Mouse (Mus musculus) olfactory bulb, adult 2 months (tissue): ENCODE data around the gene Cmtm8. TPM values are rescaled to one million over a fixed set of nuclear protein-coding genes. Genes with fewer than 3 reads are reported as not detected.
A peak's percentile ranks its signal among the peaks of the same experiment; 100 is the strongest.

Experiments used
- H3K27ac ChIP-seq: fragments of 200-500 bp; 2 replicates; pipeline ENCODE4 v1.5.1; 2012; ENCODE audit warnings: low read depth, low read length; ENCODE audit not compliant: insufficient read depth
- H3K4me1 ChIP-seq: fragments of 200-500 bp; 2 replicates; pipeline ENCODE4 v1.6.1; 2012; ENCODE audit warnings: low read length; ENCODE audit not compliant: control insufficient read depth, insufficient read depth
- H3K4me3 ChIP-seq: fragments of 200-500 bp; 2 replicates; pipeline ENCODE4 v1.5.1; 2012; ENCODE audit warnings: mild to moderate bottlenecking, low read depth, low read length, moderate library complexity; ENCODE audit not compliant: insufficient read depth
- CTCF ChIP-seq: fragments of 200-500 bp; IDR thresholded peaks from 2 replicates; pipeline ENCODE4 v1.5.1; 2012; ENCODE audit warnings: low read depth, mild to moderate bottlenecking, low read length, moderate library complexity; ENCODE audit not compliant: insufficient read depth
- POLR2A ChIP-seq: fragments of 200-500 bp; IDR thresholded peaks from 2 replicates; pipeline ENCODE4 v1.6.1; 2012; ENCODE audit warnings: mild to moderate bottlenecking, low read depth, low read length, moderate library complexity; ENCODE audit not compliant: insufficient read depth
- WGBS: fragments of 180-500 bp; shearing (Covaris S2); methylation state at CpG from one replicate; pipeline ENCODE4 v1.1.7; 2018; 5-methylcytosine and 5-hydroxymethylcytosine counted together
- polyA plus RNA-seq: library from polyadenylated mRNA; stranded (reverse); fragments of >200 nt; gene quantifications from 2 replicates; pipeline ENCODE4 v1.2.4, GENCODE M21; 2012; ENCODE audit warnings: low replicate concordance; ENCODE audit not compliant: missing spikeins, insufficient read depth, insufficient read length

The Cmtm8 gene
- polyA plus RNA-seq, 1 experiment = not detected

DNA sequence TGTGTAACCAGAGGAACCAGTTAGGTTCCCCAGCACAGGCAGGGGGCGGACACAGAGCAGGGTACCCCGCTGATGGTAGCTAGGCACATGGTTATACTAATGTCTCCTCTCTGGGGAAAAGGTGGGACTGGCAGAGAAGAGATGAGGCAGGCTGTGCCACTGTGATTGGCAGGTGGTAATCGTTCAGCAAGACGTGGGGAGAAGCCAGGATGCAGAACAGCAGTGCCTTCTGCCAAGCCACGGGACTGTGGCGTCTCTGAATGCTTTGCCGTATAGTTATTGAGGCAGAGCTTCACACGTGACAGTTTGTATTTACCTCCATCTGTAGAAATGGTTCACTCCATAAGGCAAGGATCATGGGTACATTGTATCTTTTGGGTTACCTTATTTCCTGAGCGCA lies 10.7 kb upstream of the Cmtm8 start:
- Histone ChIP-seq H3K27ac (peak overlapping the region; percentile 15; the same call in 1 of the 2 replicates), H3K4me3 (no peak overlapping the region), H3K4me1 (peaks cover 16% of the 10 kb centered on the region)
- WGBS = 69% methylated on average over 9 of the region's 9 CpGs
- no peak for TF ChIP-seq CTCF
- no peak for TF ChIP-seq POLR2A

GRCm38 (mm10) chr9:114853336-114853735 lies 9.4 kb upstream of the Cmtm8 start:
- Histone ChIP-seq H3K4me3 (no peak overlapping the region), H3K27ac (no peak overlapping the region), H3K4me1 (peaks cover 16% of the 10 kb centered on the region)
- WGBS = 79% methylated on average over 15 of the region's 15 CpGs
- no peak for TF ChIP-seq CTCF

GRCm38 (mm10) chr9:114851419-114852190 lies 7.6 kb upstream of the Cmtm8 start:
- 81% methylated on average over 8 of the region's 8 CpGs for WGBS
- TF ChIP-seq CTCF = no peak
- TF ChIP-seq POLR2A = no peak
- Histone ChIP-seq H3K4me3 (no peak overlapping the region), H3K4me1 (peaks cover 16% of the 10 kb centered on the region), H3K27ac (no peak overlapping the region)

DNA sequence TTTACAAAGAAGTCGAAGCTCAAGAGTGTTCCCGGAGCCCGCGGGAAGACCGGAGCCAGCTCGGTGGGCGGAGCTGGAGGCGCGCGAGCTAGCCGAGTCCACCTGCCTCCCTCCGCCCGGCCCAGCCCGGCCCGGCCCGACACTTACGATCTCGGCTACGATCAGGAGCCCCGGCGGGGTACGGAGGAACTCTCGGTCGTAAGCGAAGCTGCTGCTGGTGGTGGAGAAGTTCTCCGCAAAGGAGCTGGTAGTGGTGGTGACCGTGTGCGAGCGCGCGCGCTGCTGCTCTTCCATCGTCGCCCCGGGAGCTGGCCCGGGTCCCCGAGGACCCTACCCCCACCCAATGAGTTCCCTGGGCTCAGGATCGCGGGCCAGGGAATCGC lies 331 bp downstream of the Cmtm8 start:
- Histone ChIP-seq H3K4me1 (peaks cover 12% of the 10 kb centered on the region), H3K4me3 (peak overlapping the region; percentile 53), H3K27ac (no peak overlapping the region)
- TF ChIP-seq POLR2A (no peak), CTCF (no peak)
- WGBS = 1% methylated on average over 40 of the region's 40 CpGs

DNA sequence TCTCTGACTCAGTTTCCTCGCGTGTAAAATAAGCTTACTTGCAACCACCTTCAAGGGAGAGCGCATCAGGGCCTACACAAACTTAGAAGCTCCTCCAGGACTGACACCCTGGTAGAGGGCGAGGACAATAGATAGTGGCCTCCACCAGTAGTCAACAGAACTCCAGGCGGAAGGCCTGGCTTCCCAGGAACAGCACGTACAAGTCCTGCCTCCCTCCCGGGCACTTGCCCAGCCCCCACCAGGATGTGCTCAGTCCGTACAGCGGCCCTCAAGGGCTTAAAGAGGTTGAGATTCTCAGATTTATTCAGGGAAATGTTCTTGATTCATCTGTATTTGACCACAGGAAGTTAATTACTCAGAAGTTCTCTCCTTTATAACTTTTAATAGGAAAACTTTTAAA lies 1.1 kb downstream of the Cmtm8 start:
- H3K4me3 ChIP-seq = no peak overlapping the region
- no peak overlapping the region for H3K27ac ChIP-seq
- WGBS = 76% methylated on average over 9 of the region's 9 CpGs
- H3K4me1 ChIP-seq = peaks cover 12% of the 10 kb centered on the region
- no peak for TF ChIP-seq POLR2A
- TF ChIP-seq CTCF = no peak

GRCm38 (mm10) chr9:114842269-114842668 lies 1.7 kb downstream of the Cmtm8 start:
- no peak for TF ChIP-seq CTCF
- no peak for TF ChIP-seq POLR2A
- 92% methylated on average over 7 of the region's 7 CpGs for WGBS
- peaks cover 12% of the 10 kb centered on the region for H3K4me1 ChIP-seq
- H3K4me3 ChIP-seq = no peak overlapping the region
- H3K27ac ChIP-seq = no peak overlapping the region

GRCm38 (mm10) chr9:114838870-114839269 lies 5.1 kb downstream of the Cmtm8 start:
- Histone ChIP-seq H3K4me3 (no peak overlapping the region), H3K27ac (no peak overlapping the region), H3K4me1 (peaks cover 6% of the 10 kb centered on the region)
- WGBS = 93% methylated on average over 5 of the region's 5 CpGs
- TF ChIP-seq CTCF = no peak
- TF ChIP-seq POLR2A = no peak

DNA sequence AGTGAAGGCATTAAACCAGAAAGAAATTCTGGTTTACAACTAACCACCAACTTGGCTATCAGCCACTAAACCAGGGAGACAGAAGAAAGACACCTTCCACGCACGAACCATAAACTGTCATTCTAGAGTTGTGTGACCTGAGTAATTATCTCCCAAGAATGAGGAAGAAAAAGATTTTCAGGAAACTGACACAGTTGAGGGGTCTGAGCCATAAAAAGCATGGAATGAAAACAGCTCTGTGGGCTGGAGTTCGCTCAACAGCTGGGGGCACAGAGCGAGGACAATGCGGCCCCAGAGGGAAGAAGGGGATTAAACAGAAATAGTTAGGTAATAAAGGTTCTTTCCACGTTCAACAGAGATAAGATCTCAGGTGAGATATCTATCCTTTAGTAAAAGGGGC lies 12.4 kb downstream of the Cmtm8 start:
- no peak overlapping the region for H3K27ac ChIP-seq
- no peak for TF ChIP-seq POLR2A
- no peak for TF ChIP-seq CTCF
- WGBS = 72% methylated on average over 6 of the region's 6 CpGs

DNA sequence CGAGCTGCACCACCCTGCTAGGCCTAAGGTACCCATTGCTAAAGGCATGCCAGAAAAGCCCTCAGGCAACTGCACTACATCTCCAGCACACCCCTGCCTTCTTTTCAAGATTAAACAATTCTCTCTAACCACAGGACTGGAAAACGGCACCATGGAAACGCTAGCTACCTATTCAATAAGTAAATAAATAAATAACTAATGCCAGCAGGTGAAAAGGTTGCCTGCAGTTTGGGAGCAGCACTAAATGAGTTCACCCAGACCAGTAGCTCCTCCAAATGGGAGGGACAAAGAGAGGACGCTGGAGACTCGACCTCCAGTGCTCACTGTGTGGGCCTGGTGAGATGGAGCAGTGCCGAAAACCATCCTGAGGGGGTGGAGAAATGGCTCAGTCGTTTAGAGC lies 13.6 kb downstream of the Cmtm8 start:
- H3K4me3 ChIP-seq = no peak overlapping the region
- no peaks in the 10 kb centered on the region for H3K4me1 ChIP-seq
- TF ChIP-seq CTCF (no peak), POLR2A (no peak)
- WGBS = 24% methylated on average over 7 of the region's 7 CpGs
- no peak overlapping the region for H3K27ac ChIP-seq

More for the DNA sequence above, 12.4 kb downstream of the Cmtm8 start:
- Histone ChIP-seq H3K4me1 (no peaks in the 10 kb centered on the region), H3K4me3 (no peak overlapping the region)
